Mouse (Mus musculus) heart, postnatal 0 days (tissue): ENCODE results near the gene Tstd2. TPM values are rescaled to one million over a fixed set of nuclear protein-coding genes. Genes with fewer than 3 reads are reported as not detected.
A peak's percentile ranks its signal among the peaks of the same experiment; 100 is the strongest.

Experiments
- ATAC-seq: fragments of 200-750 bp; cut with Nextera tagmentation; 2 replicates; pipeline ENCODE4 v1.8.0; 2017; ENCODE audit warnings: low read depth, moderate number of reproducible peaks, moderate library complexity; ENCODE audit not compliant: insufficient read depth
- DNase-seq: peaks from one replicate; pipeline ENCODE4 v3.0.0-alpha.2; 2016; ENCODE audit warnings: low spot score
- H3K27ac ChIP-seq: fragments of 300-500 bp; sonication (generic); 2 replicates; pipeline ENCODE4 v1.5.1; 2014; ENCODE audit warnings: low read depth, mild to moderate bottlenecking
- H3K27me3 ChIP-seq: fragments of 300-500 bp; sonication (generic); 2 replicates; pipeline ENCODE4 v1.6.1; 2014; ENCODE audit warnings: low read length, mixed read lengths; ENCODE audit not compliant: control insufficient read depth, insufficient read depth
- H3K36me3 ChIP-seq: fragments of 300-500 bp; sonication (generic); replicated peaks from 2 replicates; pipeline ENCODE4 v1.6.1; 2014; ENCODE audit warnings: low read length, mixed read lengths; ENCODE audit not compliant: control insufficient read depth, insufficient read depth
- H3K4me1 ChIP-seq: fragments of 300-500 bp; sonication (generic); 2 replicates; pipeline ENCODE4 v1.6.1; 2014; ENCODE audit warnings: antibody characterized with exemption; ENCODE audit not compliant: control insufficient read depth, insufficient read depth
- H3K4me2 ChIP-seq: fragments of 300-500 bp; sonication (generic); 2 replicates; pipeline ENCODE4 v1.6.1; 2014; ENCODE audit warnings: low read depth, mild to moderate bottlenecking, low read length, moderate library complexity
- H3K4me3 ChIP-seq: fragments of 300-500 bp; sonication (generic); 2 replicates; pipeline ENCODE4 v1.5.1; 2014; ENCODE audit warnings: low read depth, low read length
- H3K9ac ChIP-seq: fragments of 300-500 bp; sonication (generic); replicated peaks from 2 replicates; pipeline ENCODE4 v1.6.1; 2014; ENCODE audit warnings: low read depth, low read length, mixed read lengths
- H3K9me3 ChIP-seq: fragments of 300-500 bp; sonication (generic); replicated peaks from 2 replicates; pipeline ENCODE4 v1.6.1; 2016; ENCODE audit warnings: low read length; ENCODE audit not compliant: control insufficient read depth
- CTCF ChIP-seq: IDR thresholded peaks from 2 replicates; pipeline ENCODE4 v1.5.1; 2016; ENCODE audit warnings: antibody characterized with exemption, control low read depth, low read depth
- EP300 ChIP-seq: IDR thresholded peaks from 2 replicates; pipeline ENCODE4 v1.6.1; 2016; ENCODE audit warnings: antibody characterized with exemption, low read depth
- WGBS: fragments of 180-500 bp; shearing (Covaris S2); extraction: QIAGEN DNeasy Blood & Tissue Kit; methylation state at CpG from one replicate; pipeline ENCODE4 v1.1.7; 2014; 5-methylcytosine and 5-hydroxymethylcytosine counted together
- polyA plus RNA-seq: library from polyadenylated mRNA; unstranded; fragments of >200 nt; fragmentation: Nextera tagmentation; extraction: Ambion mirVana; gene quantifications from 2 replicates; pipeline ENCODE4 v1.2.1, GENCODE M21; 2015
- total RNA-seq: library from RNA; depleted of rRNA; stranded (reverse); fragments of >200 nt; gene quantifications from 2 replicates; pipeline ENCODE4 v1.2.3, GENCODE M21; 2014; ENCODE audit warnings: low replicate concordance

Tstd2 gene
- total and polyA plus RNA-seq, 2 experiments from 2014 or later: 15.3 to 16.4 TPM

- DNase-seq (no peak), ATAC-seq (no peak)
- Histone ChIP-seq H3K9me3 (no peaks in the 10 kb centered on the region), H3K4me1 (peaks cover 3% of the 10 kb centered on the region; the same call in 1 of the 2 replicates), H3K4me2 (no peak overlapping the region), H3K4me3 (no peak overlapping the region), H3K9ac (no peak overlapping the region), H3K27me3 (no peaks in the 10 kb centered on the region), H3K36me3 (peaks cover 64% of the 10 kb centered on the region), H3K27ac (peak overlapping the region; percentile 39; the same call in 1 of the 2 replicates)
- TF ChIP-seq EP300: no peak
- 87% methylated on average over 3 of the region's 3 CpGs for WGBS
Observed at GRCm38 (mm10) chr4:46095826-46096159, 42.7 kb downstream of the Tstd2 start.

GRCm38 (mm10) chr4:46094916-46095825 lies 43.3 kb downstream of the Tstd2 start:
- Histone ChIP-seq H3K4me1 (peaks cover 3% of the 10 kb centered on the region; the same call in 1 of the 2 replicates), H3K27ac (peak overlapping the region; percentile 39; the same call in 1 of the 2 replicates), H3K36me3 (peaks cover 68% of the 10 kb centered on the region), H3K27me3 (no peaks in the 10 kb centered on the region), H3K9ac (no peak overlapping the region), H3K9me3 (no peaks in the 10 kb centered on the region), H3K4me2 (no peak overlapping the region), H3K4me3 (no peak overlapping the region)
- TF ChIP-seq CTCF: no peak
- no peak for TF ChIP-seq EP300
- DNase-seq: no peak
- WGBS: 45% methylated on average over 15 of the region's 15 CpGs
- peak; percentile 33 for ATAC-seq

GRCm38 (mm10) chr4:46092429-46093076 lies 45.9 kb downstream of the Tstd2 start:
- Histone ChIP-seq H3K27me3 (no peaks in the 10 kb centered on the region), H3K9me3 (no peaks in the 10 kb centered on the region), H3K4me3 (no peak overlapping the region), H3K36me3 (peaks cover 65% of the 10 kb centered on the region), H3K4me2 (no peak overlapping the region), H3K4me1 (peaks cover 5% of the 10 kb centered on the region), H3K27ac (no peak overlapping the region), H3K9ac (no peak overlapping the region)
- no peak for DNase-seq
- whole genome bisulfite sequencing: 71% methylated on average over 5 of the region's 5 CpGs
- TF ChIP-seq EP300 (no peak), CTCF (no peak)
- no peak for ATAC-seq

DNA sequence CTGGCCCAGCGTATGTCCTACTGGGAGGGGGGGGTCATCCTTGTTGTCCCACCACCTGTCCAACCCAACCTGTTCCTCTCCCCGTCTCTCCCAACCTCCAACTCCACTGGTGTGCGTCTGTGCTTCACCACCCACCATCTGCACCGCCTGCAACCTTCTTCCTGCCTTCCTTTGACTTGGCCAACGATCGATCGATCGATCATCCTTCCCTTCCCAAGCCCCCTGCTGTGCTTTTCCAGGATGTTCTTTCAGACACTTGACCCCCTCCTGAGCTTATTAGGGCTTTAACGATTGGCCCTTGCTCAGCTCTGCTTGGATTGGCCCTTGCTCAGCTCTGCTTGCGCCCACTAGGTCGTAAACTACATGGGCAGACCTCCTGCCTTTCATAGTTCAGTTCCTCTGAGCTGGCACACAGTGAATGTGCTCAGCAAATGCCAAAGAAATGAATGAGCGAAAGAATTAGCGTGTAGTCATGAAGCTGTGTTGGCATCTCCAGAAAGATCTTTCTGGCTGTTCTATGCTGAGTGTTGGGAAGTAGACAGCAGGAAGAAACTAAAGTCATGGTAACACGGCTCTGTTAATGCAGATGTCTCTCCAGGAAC lies 48.9 kb downstream of the Tstd2 start:
- H3K4me3 ChIP-seq: no peak overlapping the region
- H3K4me2 ChIP-seq: no peak overlapping the region
- H3K9me3 ChIP-seq: no peaks in the 10 kb centered on the region
- H3K27ac ChIP-seq: no peak overlapping the region
- no peaks in the 10 kb centered on the region for H3K27me3 ChIP-seq
- H3K9ac ChIP-seq: no peak overlapping the region
- peaks cover 68% of the 10 kb centered on the region for H3K36me3 ChIP-seq
- WGBS: 93% methylated on average over 14 of the region's 14 CpGs
- ATAC-seq: no peak
- DNase-seq: no peak
- H3K4me1 ChIP-seq: peaks cover 25% of the 10 kb centered on the region
- no peak for TF ChIP-seq CTCF
- TF ChIP-seq EP300: no peak

GRCm38 (mm10) chr4:46087852-46088251 lies 50.6 kb downstream of the Tstd2 start:
- Histone ChIP-seq H3K4me3 (no peak overlapping the region), H3K4me1 (peaks cover 25% of the 10 kb centered on the region), H3K9ac (no peak overlapping the region), H3K36me3 (peaks cover 73% of the 10 kb centered on the region), H3K27me3 (no peaks in the 10 kb centered on the region), H3K27ac (peak overlapping the region; percentile 77), H3K4me2 (no peak overlapping the region), H3K9me3 (no peaks in the 10 kb centered on the region)
- DNase-seq (peak; percentile 69), ATAC-seq (peak; percentile 67; the same call in 1 of the 2 replicates)
- 13% methylated on average over 5 of the region's 5 CpGs for WGBS
- TF ChIP-seq EP300: no peak
- TF ChIP-seq CTCF: no peak
